Mouse (Mus musculus) cerebellum, adult 2 months (tissue): ENCODE measurements around the gene Eif4enif1.

Experiments
- CTCF ChIP-seq: fragments of 200-500 bp; IDR thresholded peaks from 2 replicates; pipeline ENCODE4 v1.5.1; 2011; ENCODE audit warnings: low read depth, mild to moderate bottlenecking, control low read depth, low read length, moderate library complexity, borderline replicate concordance; ENCODE audit not compliant: insufficient read depth
- POLR2A ChIP-seq: fragments of 200-500 bp; IDR thresholded peaks from 2 replicates; pipeline ENCODE4 v1.6.1; 2011; ENCODE audit warnings: low read length, control low read depth, borderline replicate concordance; ENCODE audit not compliant: insufficient read depth

- TF ChIP-seq CTCF (no peak), POLR2A (no peak)
Measured at GRCm38 (mm10) chr11:3233704-3234103, 31.5 kb downstream of the Eif4enif1 start.
